Mouse (Mus musculus) cerebellum, postnatal 4 days (tissue): ENCODE data around the gene Cyp3a13.
"Not testable (repeated sequence)": the region's sequence is repeated elsewhere in the genome, so short reads cannot be mapped to it uniquely, and the experiment has no call there.

Experiments
- DNase-seq, 2 experiments: peaks; one replicate each; pipeline ENCODE4 v3.0.0; 2022; ENCODE audit warnings: low spot score in 2 of 2, mixed read lengths in 1 of 2

Cyp3a13 gene

GRCm38 (mm10) chr5:137921532-137921931 lies at the start of gene Cyp3a13:
Cyp3a13 (minus strand) TSS chr5:137921619.
- no peak for DNase-seq

GRCm38 (mm10) chr5:137966492-137966891 lies 45.1 kb upstream of the Cyp3a13 start:
- no peak for DNase-seq

- DNase-seq, result no peak
Measured at GRCm38 (mm10) chr5:137962945-137963344, 41.5 kb upstream of the Cyp3a13 start, which contains the start of gene Gjc3. Gjc3 (minus strand) TSS chr5:137963098.

GRCm38 (mm10) chr5:137956404-137956803 lies 35.0 kb upstream of the Cyp3a13 start:
- no peak for DNase-seq

- no peak for DNase-seq
Measured at GRCm38 (mm10) chr5:137951218-137951617, 29.8 kb upstream of the Cyp3a13 start.

- DNase-seq, result no peak
Measured at GRCm38 (mm10) chr5:137947303-137947702, 25.9 kb upstream of the Cyp3a13 start.

- DNase-seq, result no peak
Measured at GRCm38 (mm10) chr5:137943133-137943532, 21.7 kb upstream of the Cyp3a13 start.

GRCm38 (mm10) chr5:137940948-137941347 lies 19.5 kb upstream of the Cyp3a13 start:
- DNase-seq, result no peak

GRCm38 (mm10) chr5:137937238-137937637 lies 15.8 kb upstream of the Cyp3a13 start:
- DNase-seq, result no peak

- DNase-seq, result no peak
Measured at GRCm38 (mm10) chr5:137936486-137936885, 15.1 kb upstream of the Cyp3a13 start.

GRCm38 (mm10) chr5:137933934-137934333 lies 12.5 kb upstream of the Cyp3a13 start:
- not testable (repeated sequence) for DNase-seq

- no peak for DNase-seq
Measured at GRCm38 (mm10) chr5:137928439-137928838, 7.0 kb upstream of the Cyp3a13 start.

- no peak for DNase-seq
Measured at GRCm38 (mm10) chr5:137922171-137922570, 752 bp upstream of the Cyp3a13 start.

GRCm38 (mm10) chr5:137915550-137915949 lies 5.9 kb downstream of the Cyp3a13 start:
- no peak for DNase-seq

- no peak for DNase-seq
Measured at GRCm38 (mm10) chr5:137914508-137914907, 6.9 kb downstream of the Cyp3a13 start.

GRCm38 (mm10) chr5:137909564-137910262 lies 11.7 kb downstream of the Cyp3a13 start:
- no peak for DNase-seq

- DNase-seq, result no peak
Measured at GRCm38 (mm10) chr5:137897812-137898211, 23.6 kb downstream of the Cyp3a13 start.

GRCm38 (mm10) chr5:137892954-137893353 lies 28.5 kb downstream of the Cyp3a13 start:
- DNase-seq, result no peak

- no peak for DNase-seq
Measured at GRCm38 (mm10) chr5:137887666-137888065, 33.8 kb downstream of the Cyp3a13 start.

- peak in 1 of 2 experiments; percentile 34 for DNase-seq
Measured at GRCm38 (mm10) chr5:137885894-137886293, 35.5 kb downstream of the Cyp3a13 start.

- DNase-seq, result no peak
Measured at GRCm38 (mm10) chr5:137883345-137883744, 38.1 kb downstream of the Cyp3a13 start.

- DNase-seq, result no peak
Measured at GRCm38 (mm10) chr5:137882922-137883321, 38.5 kb downstream of the Cyp3a13 start.

GRCm38 (mm10) chr5:137877860-137878259 lies 43.6 kb downstream of the Cyp3a13 start:
- no peak for DNase-seq

- DNase-seq, result no peak
Measured at GRCm38 (mm10) chr5:137875054-137875453, 46.4 kb downstream of the Cyp3a13 start.
